Mouse (Mus musculus): ENCODE measurements around the gene Gm815. TPM values are rescaled to one million over a fixed set of nuclear protein-coding genes. Genes with fewer than 3 reads are reported as not detected.

The Gm815 gene
- polyA plus RNA-seq, 1 experiment from 2014 or later = not detected

GRCm38 (mm10) chr19:26855152-26855551, 30.5 kb upstream of the Gm815 start:
- H3K27me3 ChIP-seq = no peaks in the 10 kb centered on the region
- no peak for TF ChIP-seq CTCF (IDR thresholded peaks at IDR 0.05)
- ATAC-seq (no peak), DNase-seq (ENCODE audit: low read depth, low spot score) (no peak)
- POLR2A ChIA-PET = no interaction called here
- CTCF ChIA-PET = interaction anchor here (1.2 kb wide), 1 partner anchor 10 kb away, joined by 3 read pairs; no protein-coding TSS in a partner anchor
- in situ Hi-C loops (cut with MboI; ENCODE audit: low pct_unique_long_range_greater_than_20kb) = no loop called here

- DNase-seq (ENCODE audit: low read depth, low spot score) (no peak), ATAC-seq (no peak)
- in situ Hi-C loops (cut with MboI; ENCODE audit: low pct_unique_long_range_greater_than_20kb) = no loop called here
- ChIA-PET POLR2A (no interaction called here), CTCF (no interaction called here)
- TF ChIP-seq CTCF (IDR thresholded peaks at IDR 0.05) = no peak
- H3K27me3 ChIP-seq = no peaks in the 10 kb centered on the region
Observed at GRCm38 (mm10) chr19:26858427-26859194, 27.1 kb upstream of the Gm815 start.

GRCm38 (mm10) chr19:26859195-26859570, 26.5 kb upstream of the Gm815 start:
- no peak for TF ChIP-seq CTCF (IDR thresholded peaks at IDR 0.05)
- in situ Hi-C loops (cut with MboI; ENCODE audit: low pct_unique_long_range_greater_than_20kb) = no loop called here
- ChIA-PET CTCF (no interaction called here), POLR2A (no interaction called here)
- H3K27me3 ChIP-seq = no peaks in the 10 kb centered on the region
- DNase-seq (ENCODE audit: low read depth, low spot score) = no peak
- ATAC-seq = no peak

GRCm38 (mm10) chr19:26863662-26864061, 22.0 kb upstream of the Gm815 start:
- TF ChIP-seq CTCF (IDR thresholded peaks at IDR 0.05) = no peak
- in situ Hi-C loops (cut with MboI; ENCODE audit: low pct_unique_long_range_greater_than_20kb) = no loop called here
- ATAC-seq (peak; percentile 55), DNase-seq (ENCODE audit: low read depth, low spot score) (no peak)
- CTCF ChIA-PET = no interaction called here
- POLR2A ChIA-PET = no interaction called here
- no peaks in the 10 kb centered on the region for H3K27me3 ChIP-seq

GRCm38 (mm10) chr19:26864975-26865690, 20.5 kb upstream of the Gm815 start:
- ChIA-PET CTCF (interaction anchor here (1.0 to 1.3 kb wide), 2 partner anchors 11 kb away, joined by 3 to 5 read pairs; no protein-coding TSS in a partner anchor), POLR2A (interaction anchor here (0.6 kb wide), 2 partner anchors 74 to 467 kb away, joined by 3 to 13 read pairs; no protein-coding TSS in a partner anchor)
- in situ Hi-C loops (cut with MboI; ENCODE audit: low pct_unique_long_range_greater_than_20kb) = no loop called here
- no peaks in the 10 kb centered on the region for H3K27me3 ChIP-seq
- TF ChIP-seq CTCF (IDR thresholded peaks at IDR 0.05) = no peak
- no peak for DNase-seq (ENCODE audit: low read depth, low spot score)
- ATAC-seq = no peak

GRCm38 (mm10) chr19:26865736-26866135, 19.9 kb upstream of the Gm815 start:
- TF ChIP-seq CTCF (IDR thresholded peaks at IDR 0.05) = no peak
- ChIA-PET POLR2A (interaction anchor here (0.6 kb wide), 1 partner anchor 466 kb away, joined by 3 read pairs; no protein-coding TSS in a partner anchor), CTCF (interaction anchor here (1.0 to 1.3 kb wide), 2 partner anchors 10 to 11 kb away, joined by 3 to 5 read pairs; no protein-coding TSS in a partner anchor)
- no peaks in the 10 kb centered on the region for H3K27me3 ChIP-seq
- DNase-seq (ENCODE audit: low read depth, low spot score) (no peak), ATAC-seq (no peak)
- in situ Hi-C loops (cut with MboI; ENCODE audit: low pct_unique_long_range_greater_than_20kb) = no loop called here

- ChIA-PET POLR2A (interaction anchor here (0.6 kb wide), 1 partner anchor 191 kb away, joined by 4 read pairs; no protein-coding TSS in a partner anchor), CTCF (no interaction called here)
- no peak for TF ChIP-seq CTCF (IDR thresholded peaks at IDR 0.05)
- no peaks in the 10 kb centered on the region for H3K27me3 ChIP-seq
- in situ Hi-C loops (cut with MboI; ENCODE audit: low pct_unique_long_range_greater_than_20kb) = no loop called here
- no peak for DNase-seq (ENCODE audit: low read depth, low spot score)
- no peak for ATAC-seq
Observed at GRCm38 (mm10) chr19:26869591-26869990, 16.1 kb upstream of the Gm815 start.

- H3K27me3 ChIP-seq = no peaks in the 10 kb centered on the region
- CTCF ChIA-PET = no interaction called here
- POLR2A ChIA-PET = no interaction called here
- no peak for TF ChIP-seq CTCF (IDR thresholded peaks at IDR 0.05)
- no peak for ATAC-seq
- DNase-seq (ENCODE audit: low read depth, low spot score) = no peak
- in situ Hi-C loops (cut with MboI; ENCODE audit: low pct_unique_long_range_greater_than_20kb) = no loop called here
Observed at GRCm38 (mm10) chr19:26870280-26870679, 15.4 kb upstream of the Gm815 start.

GRCm38 (mm10) chr19:26871096-26871495, 14.6 kb upstream of the Gm815 start:
- POLR2A ChIA-PET = interaction anchor here (0.7 kb wide), 1 partner anchor 21 kb away, joined by 3 read pairs; no protein-coding TSS in a partner anchor
- ATAC-seq = no peak
- in situ Hi-C loops (cut with MboI; ENCODE audit: low pct_unique_long_range_greater_than_20kb) = no loop called here
- no peak for DNase-seq (ENCODE audit: low read depth, low spot score)
- CTCF ChIA-PET = no interaction called here
- H3K27me3 ChIP-seq = no peaks in the 10 kb centered on the region
- no peak for TF ChIP-seq CTCF (IDR thresholded peaks at IDR 0.05)

- CTCF ChIA-PET = interaction anchor here (1.0 kb wide), 1 partner anchor 53 kb away, joined by 3 read pairs; no protein-coding TSS in a partner anchor
- H3K27me3 ChIP-seq = no peaks in the 10 kb centered on the region
- POLR2A ChIA-PET = interaction anchor here (0.5 kb wide), 1 partner anchor 60 kb away, joined by 3 read pairs; no protein-coding TSS in a partner anchor
- no peak for ATAC-seq
- no peak for DNase-seq (ENCODE audit: low read depth, low spot score)
- no peak for TF ChIP-seq CTCF (IDR thresholded peaks at IDR 0.05)
- in situ Hi-C loops (cut with MboI; ENCODE audit: low pct_unique_long_range_greater_than_20kb) = no loop called here
Observed at GRCm38 (mm10) chr19:26872886-26873285, 12.8 kb upstream of the Gm815 start.

- ChIA-PET CTCF (interaction anchor here (0.7 to 1.6 kb wide), 4 partner anchors 9 to 61 kb away, joined by 3 to 5 read pairs (median 4); no protein-coding TSS in a partner anchor), POLR2A (interaction anchor here (1.0 kb wide), 1 partner anchor 16 kb away, joined by 3 read pairs; no protein-coding TSS in a partner anchor)
- ATAC-seq (no peak), DNase-seq (ENCODE audit: low read depth, low spot score) (no peak)
- no peaks in the 10 kb centered on the region for H3K27me3 ChIP-seq
- in situ Hi-C loops (cut with MboI; ENCODE audit: low pct_unique_long_range_greater_than_20kb) = no loop called here
- TF ChIP-seq CTCF (IDR thresholded peaks at IDR 0.05) = no peak
Observed at GRCm38 (mm10) chr19:26875601-26876000, 10.1 kb upstream of the Gm815 start.
